Mouse (Mus musculus) thymus, postnatal 10 days (tissue): ENCODE results near the gene Chst10.

Experiments
- DNase-seq, 2 experiments: peaks; one replicate each; pipeline ENCODE4 v3.0.0; 2021; ENCODE audit warnings: low spot score in 2 of 2

Gene Chst10

GRCm38 (mm10) chr1:38869398-38870195 lies 28.4 kb downstream of the Chst10 start:
- no peak for DNase-seq

DNA sequence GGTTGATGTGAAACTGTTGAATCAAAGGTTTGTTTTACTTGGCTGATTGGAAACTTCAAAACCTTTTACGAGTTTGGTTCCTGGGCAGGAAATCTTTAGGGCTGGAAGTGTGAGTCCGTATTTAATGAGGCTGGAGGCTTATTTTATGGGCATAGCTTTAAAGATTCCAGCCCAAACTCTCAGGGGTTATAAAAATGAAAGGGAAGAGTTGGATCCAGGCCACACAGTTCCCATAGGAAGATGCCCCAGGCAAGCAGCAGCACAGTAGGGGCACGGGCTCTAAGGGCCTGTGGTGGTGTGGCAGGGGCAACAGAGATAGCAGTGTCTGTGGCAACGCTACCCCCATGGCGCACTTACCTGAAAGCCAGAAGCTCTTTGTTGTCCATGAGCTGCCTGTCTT lies 31.7 kb downstream of the Chst10 start:
- DNase-seq: no peak

- DNase-seq: no peak
Measured at GRCm38 (mm10) chr1:38864341-38864740, 33.6 kb downstream of the Chst10 start.

DNA sequence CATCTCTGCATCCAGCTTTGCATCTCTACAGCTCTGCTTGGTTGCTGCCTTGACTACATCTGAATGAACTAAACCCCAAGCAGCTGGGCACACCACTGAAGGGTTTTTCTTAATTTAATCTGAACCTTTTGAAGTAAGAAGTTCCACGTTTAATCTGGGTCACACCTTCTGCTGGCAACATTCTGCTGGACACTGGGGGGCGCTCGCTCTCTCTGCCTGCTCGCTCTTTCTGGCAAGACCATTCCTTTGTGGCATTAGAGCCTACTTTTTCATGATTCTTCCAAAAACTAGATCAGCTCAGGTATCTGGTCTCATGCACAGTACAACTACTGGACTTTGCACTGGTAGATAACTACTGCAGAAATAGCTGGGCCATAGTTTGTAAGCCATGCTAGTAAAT lies 35.7 kb downstream of the Chst10 start:
- peak in 1 of 2 experiments; percentile 55 for DNase-seq

DNA sequence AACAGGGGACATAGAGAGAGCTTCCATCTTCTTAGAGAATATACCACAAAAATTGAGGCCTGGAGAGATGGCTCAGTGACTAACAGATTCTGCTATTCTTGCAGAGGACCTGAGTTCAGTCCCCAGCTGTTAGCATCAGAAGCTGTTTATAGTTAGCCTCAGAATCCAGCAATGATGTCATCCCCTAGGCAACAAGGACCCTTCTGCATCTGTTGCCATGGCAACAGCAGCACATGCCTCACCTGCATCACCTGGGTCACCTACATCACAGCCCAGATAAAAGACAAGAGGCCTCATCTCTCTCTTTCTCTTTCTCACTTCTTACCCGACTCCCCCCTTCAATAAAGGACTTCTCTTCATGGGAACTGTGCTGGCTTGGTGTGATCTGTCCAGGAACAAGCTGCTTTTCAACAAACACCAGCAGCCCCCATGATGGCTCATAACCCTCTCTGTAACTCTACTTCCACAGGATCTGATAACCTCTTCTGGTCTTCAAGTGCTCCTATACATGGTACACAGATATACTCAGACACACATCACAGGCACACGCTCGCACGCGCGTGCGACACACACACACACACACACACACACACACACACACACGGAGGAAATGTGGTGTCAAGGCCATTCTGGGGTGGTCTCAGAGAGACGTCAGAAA lies 37.0 kb downstream of the Chst10 start:
- no peak for DNase-seq

GRCm38 (mm10) chr1:38860207-38860606 lies 37.8 kb downstream of the Chst10 start:
- DNase-seq: no peak

- DNase-seq: peak in 1 of 2 experiments; percentile 66
Measured at GRCm38 (mm10) chr1:38856196-38856595, 41.8 kb downstream of the Chst10 start.

- no peak for DNase-seq
Measured at GRCm38 (mm10) chr1:38852250-38852649, 45.7 kb downstream of the Chst10 start.

DNA sequence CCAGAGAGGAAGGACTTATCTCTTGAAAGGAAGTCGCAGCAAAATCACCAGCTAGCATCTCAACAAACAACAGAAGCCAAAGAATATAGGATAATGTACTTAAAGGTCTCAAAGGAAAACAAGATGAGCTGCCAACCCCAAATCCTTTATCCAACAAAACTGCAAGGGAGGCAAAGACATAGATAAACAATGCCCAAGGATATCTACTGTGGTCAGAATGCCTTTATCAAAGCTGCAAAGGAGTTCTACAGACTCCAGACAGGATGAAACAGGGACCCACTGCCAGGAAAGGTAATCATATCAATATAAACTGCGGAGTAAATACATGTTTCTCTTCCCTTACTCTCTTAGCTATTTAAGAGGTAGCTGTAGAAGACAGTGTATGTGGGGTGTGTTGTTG lies 47.3 kb downstream of the Chst10 start:
- DNase-seq: no peak

DNA sequence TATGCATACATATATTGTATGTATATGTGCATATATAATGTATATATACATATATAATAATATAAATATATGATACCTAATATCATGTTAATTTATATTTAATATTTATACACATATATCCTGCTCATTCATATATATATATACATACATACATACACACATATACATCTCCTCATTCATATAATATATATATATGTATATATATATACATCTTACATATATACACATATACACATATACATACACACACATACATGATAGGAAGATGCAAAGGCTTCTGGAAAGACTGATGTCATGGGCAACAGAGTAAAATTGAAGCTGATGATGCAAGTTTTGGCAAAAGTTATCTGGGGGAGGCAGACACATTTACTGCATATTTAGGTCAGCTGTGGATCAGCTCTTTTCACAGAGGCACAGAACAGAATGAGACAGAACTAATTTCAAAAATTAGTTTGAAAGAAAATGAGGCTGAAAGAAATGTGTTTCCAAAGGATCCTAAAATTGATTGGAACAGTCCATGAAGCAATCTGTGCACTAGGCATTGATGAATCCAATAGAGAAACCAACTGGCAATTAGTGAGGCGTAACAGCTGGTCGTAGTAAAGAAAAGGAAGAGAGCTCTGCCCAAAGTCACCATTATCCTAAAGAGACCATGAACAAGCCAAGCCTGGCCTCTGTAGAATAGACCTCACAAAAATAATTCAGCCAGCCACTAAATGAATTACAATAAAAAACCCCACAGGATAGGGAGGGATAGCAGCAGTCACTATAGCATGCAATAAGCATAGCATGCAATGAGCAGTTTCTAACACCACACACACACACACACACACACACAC lies 49.3 kb downstream of the Chst10 start:
- DNase-seq: no peak

GRCm38 (mm10) chr1:38847975-38848374 lies 50.0 kb downstream of the Chst10 start:
- no peak for DNase-seq

GRCm38 (mm10) chr1:38843275-38843674 lies 54.7 kb downstream of the Chst10 start:
- DNase-seq: no peak

DNA sequence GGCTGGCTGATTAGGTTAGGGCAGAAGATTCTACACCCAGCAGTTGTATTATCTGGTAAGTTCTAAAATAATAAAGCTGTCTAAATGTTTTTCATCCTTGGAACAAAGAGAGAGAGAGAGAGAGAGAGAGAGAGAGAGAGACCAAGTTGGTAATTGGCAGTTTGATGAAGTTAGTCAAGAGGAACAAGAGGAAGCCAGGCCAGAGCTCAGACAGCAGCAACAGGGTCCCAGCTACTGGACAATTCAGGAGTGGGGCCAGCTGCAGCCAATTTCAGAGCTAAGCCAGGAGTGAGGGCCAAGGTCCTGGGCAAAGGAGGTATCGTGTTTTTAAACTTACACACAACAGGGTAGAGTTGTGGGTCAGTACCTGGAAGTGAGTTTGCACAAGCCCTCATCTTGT lies 55.1 kb downstream of the Chst10 start:
- no peak for DNase-seq

DNA sequence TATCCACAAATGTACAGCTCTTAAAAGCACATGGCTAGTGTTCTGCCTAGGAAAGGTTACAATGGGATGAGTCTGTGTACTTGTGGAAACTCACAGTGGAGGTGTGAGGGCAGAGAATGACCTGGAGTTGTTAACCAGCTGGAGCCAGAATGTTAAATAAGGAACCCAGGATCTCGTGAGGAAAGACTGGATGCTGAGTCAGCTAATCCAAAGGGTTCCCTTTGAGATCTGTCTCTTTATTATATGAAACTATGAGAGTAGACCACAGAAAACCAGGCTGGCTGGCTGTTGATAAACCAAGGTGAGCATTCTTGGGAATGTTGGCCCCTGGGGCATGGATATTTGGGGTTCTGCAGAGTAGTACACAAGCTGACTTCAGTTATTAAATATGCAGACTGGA lies 58.0 kb downstream of the Chst10 start:
- no peak for DNase-seq

- no peak for DNase-seq
Measured at GRCm38 (mm10) chr1:38836477-38836872, 61.5 kb downstream of the Chst10 start, which contains the start of gene Lonrf2. Lonrf2 (minus strand) TSS chr1:38836711.

- DNase-seq: no peak
Measured at GRCm38 (mm10) chr1:38835568-38836476, 62.1 kb downstream of the Chst10 start.

DNA sequence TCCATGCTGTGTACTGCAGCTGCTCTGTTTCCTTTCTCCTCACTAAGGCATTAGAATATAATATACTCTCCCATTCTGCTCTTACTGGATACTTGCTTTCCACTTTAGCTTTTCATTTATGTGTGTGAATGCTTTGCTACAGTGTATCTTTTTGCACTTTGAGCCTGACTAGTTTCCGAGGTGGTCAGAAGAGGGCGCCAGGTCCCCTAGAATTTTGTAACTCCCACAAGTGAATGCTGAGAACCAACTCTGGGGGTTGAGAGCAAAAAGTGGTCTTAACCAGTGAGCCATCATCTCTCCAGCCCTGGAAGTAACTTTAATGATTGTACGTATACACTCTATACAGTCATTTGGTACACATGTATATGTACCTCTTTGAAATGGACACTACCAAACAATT lies 63.1 kb downstream of the Chst10 start:
- DNase-seq: peak in 1 of 2 experiments; percentile 22

DNA sequence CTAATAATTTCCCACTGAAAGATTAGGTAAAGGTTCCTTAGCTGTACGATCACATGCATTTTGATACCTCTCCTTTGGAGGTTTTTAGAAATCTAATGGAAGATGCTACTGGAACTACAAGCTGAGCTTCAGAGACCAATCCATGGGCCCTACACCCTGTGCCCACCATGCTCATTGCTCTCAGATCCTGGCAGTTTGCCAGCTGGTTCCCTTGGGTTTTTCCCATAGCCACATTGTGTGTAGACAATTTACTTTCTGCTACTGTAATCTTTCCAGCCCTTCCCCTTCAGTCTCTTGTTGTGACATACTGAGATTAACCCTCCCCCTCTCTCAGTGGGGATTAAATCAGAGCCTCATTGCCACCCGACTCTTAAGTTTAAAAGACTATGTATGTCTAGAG lies 73.0 kb downstream of the Chst10 start:
- no peak for DNase-seq

- no peak for DNase-seq
Measured at GRCm38 (mm10) chr1:38823851-38824250, 74.1 kb downstream of the Chst10 start.

DNA sequence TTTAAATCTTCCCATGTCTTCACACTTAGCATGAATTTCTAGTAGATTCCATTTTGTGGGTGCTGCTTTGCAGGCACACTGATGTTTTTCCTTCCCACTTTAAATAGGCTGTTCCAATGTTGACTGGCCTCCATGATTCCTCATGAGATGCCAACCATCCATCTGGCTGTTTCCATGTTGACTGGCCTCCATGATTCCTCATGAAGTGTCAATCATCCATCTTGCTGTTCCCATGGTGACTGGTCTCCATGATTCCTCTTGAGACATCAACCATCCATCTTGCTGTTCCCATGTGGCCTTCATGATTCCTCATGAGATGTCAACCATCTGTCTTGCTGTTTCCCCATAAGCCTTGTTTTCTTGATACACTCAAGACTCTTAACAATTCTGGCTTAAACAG lies 78.3 kb downstream of the Chst10 start:
- no peak for DNase-seq

DNA sequence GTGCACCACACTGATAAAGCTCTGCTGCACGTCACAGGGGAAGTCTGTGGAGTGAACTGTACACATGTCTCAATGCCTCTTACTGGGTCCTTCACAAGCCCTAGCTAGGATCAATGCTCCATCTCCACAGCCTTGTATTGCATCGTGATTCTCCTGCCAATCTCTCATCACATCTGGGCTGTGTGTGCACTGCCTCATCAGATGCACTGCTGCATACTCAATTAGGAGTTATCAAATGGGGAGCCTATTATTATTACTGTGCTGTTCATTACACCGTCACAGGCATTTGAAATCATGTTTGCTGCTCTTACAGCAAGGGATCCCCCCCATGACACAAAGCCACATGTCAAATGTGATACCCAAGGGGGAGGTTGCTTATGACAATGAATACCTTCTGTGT lies 80.3 kb downstream of the Chst10 start:
- DNase-seq: no peak
